Mouse (Mus musculus): Measurements from ENCODE around the gene Actr5. TPM values are rescaled to one million over a fixed set of nuclear protein-coding genes. Genes with fewer than 3 reads are reported as not detected.

The Actr5 gene
- polyA plus RNA-seq, 1 experiment from 2014 or later = 5.1 TPM

GRCm38 (mm10) chr2:158611726-158612670 lies 12.7 kb upstream of the Actr5 start:
- 4% methylated on average over 30 of the region's 30 CpGs for WGBS
- ATAC-seq (ENCODE audit: low FRiP score, low TSS enrichment) = no peak
- Histone ChIP-seq H3K36me3 (ENCODE audit: control insufficient read depth, insufficient read depth, low read length) (no peaks in the 10 kb centered on the region), H3K27ac (replicated peaks) (no peak overlapping the region), H3K4me3 (ENCODE audit: low read depth, low read length) (no peak overlapping the region), H3K9me3 (ENCODE audit: control insufficient read depth, low read length) (no peaks in the 10 kb centered on the region), H3K4me2 (replicated peaks; ENCODE audit: low read depth) (no peak overlapping the region), H3K4me1 (replicated peaks; ENCODE audit: control insufficient read depth, insufficient read depth) (no peaks in the 10 kb centered on the region), H3K9ac (ENCODE audit: low read length) (no peak overlapping the region), H3K27me3 (ENCODE audit: control insufficient read depth, insufficient read depth, low read length) (peaks cover 56% of the 10 kb centered on the region)
- DNase-seq (ENCODE audit: low spot score) = peak; percentile 39
- TF ChIP-seq EP300 (optimal IDR thresholded peaks at IDR 0.05) = no peak
- no peak for TF ChIP-seq CTCF (IDR thresholded peaks at IDR 0.05; ENCODE audit: low read depth)

- DNase-seq (ENCODE audit: low spot score) = peak; percentile 40
Measured at GRCm38 (mm10) chr2:158612671-158613250, 11.9 kb upstream of the Actr5 start.

GRCm38 (mm10) chr2:158613541-158614417 lies 10.9 kb upstream of the Actr5 start:
- no peak for ATAC-seq (ENCODE audit: low FRiP score, low TSS enrichment)
- no peaks in the 10 kb centered on the region for H3K9me3 ChIP-seq (ENCODE audit: control insufficient read depth, low read length)
- H3K27ac ChIP-seq (replicated peaks) = no peak overlapping the region
- H3K9ac ChIP-seq (ENCODE audit: low read length) = no peak overlapping the region
- no peak overlapping the region for H3K4me3 ChIP-seq (ENCODE audit: low read depth, low read length)
- WGBS = 3% methylated on average over 53 of the region's 53 CpGs
- DNase-seq (ENCODE audit: low spot score) = peak; percentile 37
- peaks cover 58% of the 10 kb centered on the region for H3K27me3 ChIP-seq (ENCODE audit: control insufficient read depth, insufficient read depth, low read length)
- no peaks in the 10 kb centered on the region for H3K36me3 ChIP-seq (ENCODE audit: control insufficient read depth, insufficient read depth, low read length)
- H3K4me1 ChIP-seq (replicated peaks; ENCODE audit: control insufficient read depth, insufficient read depth) = no peaks in the 10 kb centered on the region
- H3K4me2 ChIP-seq (replicated peaks; ENCODE audit: low read depth) = no peak overlapping the region
- no peak for TF ChIP-seq EP300 (optimal IDR thresholded peaks at IDR 0.05)
- peak; percentile 64 for TF ChIP-seq CTCF (IDR thresholded peaks at IDR 0.05; ENCODE audit: low read depth)

More at GRCm38 (mm10) chr2:158612671-158613250, 11.9 kb upstream of the Actr5 start:
- no peak overlapping the region for H3K4me3 ChIP-seq (ENCODE audit: low read depth, low read length)
- H3K36me3 ChIP-seq (ENCODE audit: control insufficient read depth, insufficient read depth, low read length) = no peaks in the 10 kb centered on the region
- no peak overlapping the region for H3K27ac ChIP-seq (replicated peaks)
- TF ChIP-seq EP300 (optimal IDR thresholded peaks at IDR 0.05) = no peak
- no peak for TF ChIP-seq CTCF (IDR thresholded peaks at IDR 0.05; ENCODE audit: low read depth)
- no peaks in the 10 kb centered on the region for H3K4me1 ChIP-seq (replicated peaks; ENCODE audit: control insufficient read depth, insufficient read depth)
- no peak overlapping the region for H3K9ac ChIP-seq (ENCODE audit: low read length)
- no peak for ATAC-seq (ENCODE audit: low FRiP score, low TSS enrichment)
- H3K9me3 ChIP-seq (ENCODE audit: control insufficient read depth, low read length) = no peaks in the 10 kb centered on the region
- H3K27me3 ChIP-seq (ENCODE audit: control insufficient read depth, insufficient read depth, low read length) = peaks cover 56% of the 10 kb centered on the region
- no peak overlapping the region for H3K4me2 ChIP-seq (replicated peaks; ENCODE audit: low read depth)
- WGBS = 12% methylated on average over 10 of the region's 10 CpGs

- ATAC-seq (ENCODE audit: low FRiP score, low TSS enrichment) = no peak
- WGBS = 2% methylated on average over 47 of the region's 47 CpGs
Measured at GRCm38 (mm10) chr2:158614418-158614955, 10.2 kb upstream of the Actr5 start.

GRCm38 (mm10) chr2:158615161-158615680 lies 9.5 kb upstream of the Actr5 start:
- ATAC-seq (ENCODE audit: low FRiP score, low TSS enrichment) (no peak), DNase-seq (ENCODE audit: low spot score) (no peak)
- no peaks in the 10 kb centered on the region for H3K36me3 ChIP-seq (ENCODE audit: control insufficient read depth, insufficient read depth, low read length)
- H3K9ac ChIP-seq (ENCODE audit: low read length) = no peak overlapping the region
- H3K4me2 ChIP-seq (replicated peaks; ENCODE audit: low read depth) = no peak overlapping the region
- peaks cover 50% of the 10 kb centered on the region for H3K27me3 ChIP-seq (ENCODE audit: control insufficient read depth, insufficient read depth, low read length)
- WGBS = 3% methylated on average over 24 of the region's 24 CpGs
- no peaks in the 10 kb centered on the region for H3K4me1 ChIP-seq (replicated peaks; ENCODE audit: control insufficient read depth, insufficient read depth)
- no peaks in the 10 kb centered on the region for H3K9me3 ChIP-seq (ENCODE audit: control insufficient read depth, low read length)
- H3K27ac ChIP-seq (replicated peaks) = no peak overlapping the region
- no peak overlapping the region for H3K4me3 ChIP-seq (ENCODE audit: low read depth, low read length)
- TF ChIP-seq EP300 (optimal IDR thresholded peaks at IDR 0.05) = no peak
- TF ChIP-seq CTCF (IDR thresholded peaks at IDR 0.05; ENCODE audit: low read depth) = no peak

More at GRCm38 (mm10) chr2:158614418-158614955, 10.2 kb upstream of the Actr5 start:
- H3K27ac ChIP-seq (replicated peaks) = no peak overlapping the region
- TF ChIP-seq EP300 (optimal IDR thresholded peaks at IDR 0.05) (no peak), CTCF (IDR thresholded peaks at IDR 0.05; ENCODE audit: low read depth) (no peak)
- DNase-seq (ENCODE audit: low spot score) = no peak
- H3K36me3 ChIP-seq (ENCODE audit: control insufficient read depth, insufficient read depth, low read length) = no peaks in the 10 kb centered on the region
- no peak overlapping the region for H3K4me2 ChIP-seq (replicated peaks; ENCODE audit: low read depth)
- no peaks in the 10 kb centered on the region for H3K9me3 ChIP-seq (ENCODE audit: control insufficient read depth, low read length)
- H3K27me3 ChIP-seq (ENCODE audit: control insufficient read depth, insufficient read depth, low read length) = peaks cover 55% of the 10 kb centered on the region
- no peaks in the 10 kb centered on the region for H3K4me1 ChIP-seq (replicated peaks; ENCODE audit: control insufficient read depth, insufficient read depth)
- no peak overlapping the region for H3K9ac ChIP-seq (ENCODE audit: low read length)
- H3K4me3 ChIP-seq (ENCODE audit: low read depth, low read length) = no peak overlapping the region

Data from stomach, postnatal 0 days (tissue).